Mouse (Mus musculus) liver, embryonic 14.5 days (tissue): Measurements from ENCODE around the gene Smap2.

Experiments used
- CTCF ChIP-seq: IDR thresholded peaks from 2 replicates; pipeline ENCODE4 v1.5.1; 2016; ENCODE audit warnings: antibody characterized with exemption, low read depth, control low read depth
- EP300 ChIP-seq: IDR thresholded peaks from 2 replicates; pipeline ENCODE4 v1.6.1; 2016; ENCODE audit warnings: antibody characterized with exemption, low read depth

DNA sequence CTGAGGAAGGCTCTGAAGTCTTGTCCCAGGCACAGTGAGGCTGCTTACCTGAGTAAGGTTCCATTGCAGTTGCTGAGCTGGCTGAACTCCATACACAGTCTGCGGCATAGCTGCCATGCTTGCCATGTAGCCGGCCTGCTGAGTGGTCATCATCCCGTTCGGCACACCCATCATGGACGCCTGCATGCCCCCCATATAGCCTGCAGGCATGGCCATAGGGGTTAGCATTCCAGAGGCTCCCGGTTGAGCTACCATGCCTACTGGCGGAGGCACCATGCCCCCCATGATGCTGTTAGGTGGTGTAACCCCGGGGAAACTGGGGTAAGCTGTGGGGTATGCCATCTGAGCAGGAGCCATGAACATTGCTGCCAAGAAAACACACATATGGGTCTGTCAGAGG is 45.2 kb downstream of the Smap2 start:
- TF ChIP-seq CTCF (no peak), EP300 (no peak)
